Mouse (Mus musculus): ENCODE results near the gene Ncoa7.

Gene Ncoa7

DNA sequence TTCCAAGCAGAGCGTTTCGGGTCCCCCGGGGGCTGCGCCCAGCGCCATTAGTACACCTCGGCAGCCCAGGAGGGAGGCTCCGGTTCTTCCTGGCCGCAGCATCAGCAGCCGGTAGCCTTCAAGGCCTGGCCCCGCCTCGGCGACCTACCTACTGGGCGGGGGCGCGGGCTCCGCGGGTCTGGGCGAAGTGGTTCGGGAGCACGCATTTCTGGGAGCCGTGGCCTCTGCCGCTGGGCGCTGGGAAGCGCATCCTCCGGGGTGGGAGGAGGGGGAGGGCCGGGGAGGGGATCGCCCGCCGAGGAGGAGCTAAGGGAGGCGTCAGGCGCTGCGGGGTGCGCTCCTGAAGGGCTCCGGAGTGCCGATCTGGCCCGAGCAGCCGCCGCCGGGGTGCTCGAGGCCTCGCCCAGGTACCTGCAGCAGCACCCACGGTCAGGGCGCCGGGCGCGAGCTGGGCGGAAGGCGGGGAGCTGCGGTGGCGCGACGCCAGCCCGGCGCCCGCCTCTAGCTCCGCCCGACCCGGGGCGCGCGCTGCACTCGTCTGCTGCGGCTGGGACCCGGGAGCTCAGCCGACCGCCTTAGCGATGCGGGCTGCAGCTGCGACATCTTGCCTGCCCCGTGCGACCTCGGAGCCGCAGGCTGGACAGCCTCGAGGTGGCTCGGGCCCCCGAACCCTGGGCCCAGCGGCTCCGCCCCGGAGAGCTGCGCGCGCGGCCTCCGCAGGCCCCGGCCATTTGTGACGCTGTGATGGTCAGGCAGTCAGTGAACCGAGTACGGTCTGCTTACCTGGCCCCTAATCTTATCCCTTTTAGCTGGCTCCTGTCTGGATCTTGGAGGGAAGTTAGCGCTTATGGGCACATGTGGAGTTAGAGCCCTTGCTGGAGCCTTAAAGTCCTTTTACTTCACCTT is at the start of gene Ncoa7:
Gene Ncoa7, minus strand, starts transcription at position 646 of the 906 bp plus-strand sequence.
- peak; percentile 70 for DNase-seq (ENCODE audit: low read depth, low spot score)

DNA sequence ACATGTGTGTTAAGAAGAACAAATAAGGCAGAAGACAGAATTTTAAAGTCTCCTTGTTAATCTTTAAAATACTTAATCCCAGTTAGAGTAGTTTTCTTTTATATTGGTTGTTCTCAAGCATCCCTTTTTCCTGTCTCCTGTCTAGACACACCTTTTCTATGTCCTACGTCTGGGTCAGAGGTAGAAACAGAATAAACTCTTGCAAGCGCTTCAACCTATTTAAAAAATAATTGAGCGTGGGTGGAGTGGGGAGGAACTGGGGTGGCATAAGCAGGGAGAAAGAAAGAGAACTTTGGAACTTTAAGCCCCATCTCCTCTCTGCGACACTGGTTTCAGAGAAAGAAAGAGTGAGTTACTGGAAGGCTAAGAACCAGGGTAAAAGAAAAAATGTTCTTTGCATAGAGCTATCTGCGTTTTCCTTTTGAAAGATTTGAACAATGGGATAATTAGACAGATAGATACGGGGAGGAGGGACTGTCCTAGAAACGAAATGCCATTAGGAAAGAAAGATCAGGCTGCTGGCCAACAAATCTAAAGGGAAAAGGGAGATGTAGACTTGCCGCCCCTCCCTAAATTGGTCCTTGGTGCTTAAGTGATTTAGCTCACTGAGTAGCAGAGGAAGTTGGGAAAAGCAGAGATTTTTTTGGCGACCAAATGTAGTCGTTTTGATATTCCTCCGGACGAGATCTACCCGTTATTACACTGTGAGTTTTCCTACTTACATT is 42.1 kb upstream of the Ncoa7 start:
- no peak for DNase-seq (ENCODE audit: low read depth, low spot score)

- peak; percentile 31 for DNase-seq (ENCODE audit: low read depth, low spot score)
Observed at GRCm38 (mm10) chr10:30844191-30845010, 41.3 kb upstream of the Ncoa7 start.

GRCm38 (mm10) chr10:30843438-30844190 is 40.5 kb upstream of the Ncoa7 start:
- peak; percentile 33 for DNase-seq (ENCODE audit: low read depth, low spot score)

DNA sequence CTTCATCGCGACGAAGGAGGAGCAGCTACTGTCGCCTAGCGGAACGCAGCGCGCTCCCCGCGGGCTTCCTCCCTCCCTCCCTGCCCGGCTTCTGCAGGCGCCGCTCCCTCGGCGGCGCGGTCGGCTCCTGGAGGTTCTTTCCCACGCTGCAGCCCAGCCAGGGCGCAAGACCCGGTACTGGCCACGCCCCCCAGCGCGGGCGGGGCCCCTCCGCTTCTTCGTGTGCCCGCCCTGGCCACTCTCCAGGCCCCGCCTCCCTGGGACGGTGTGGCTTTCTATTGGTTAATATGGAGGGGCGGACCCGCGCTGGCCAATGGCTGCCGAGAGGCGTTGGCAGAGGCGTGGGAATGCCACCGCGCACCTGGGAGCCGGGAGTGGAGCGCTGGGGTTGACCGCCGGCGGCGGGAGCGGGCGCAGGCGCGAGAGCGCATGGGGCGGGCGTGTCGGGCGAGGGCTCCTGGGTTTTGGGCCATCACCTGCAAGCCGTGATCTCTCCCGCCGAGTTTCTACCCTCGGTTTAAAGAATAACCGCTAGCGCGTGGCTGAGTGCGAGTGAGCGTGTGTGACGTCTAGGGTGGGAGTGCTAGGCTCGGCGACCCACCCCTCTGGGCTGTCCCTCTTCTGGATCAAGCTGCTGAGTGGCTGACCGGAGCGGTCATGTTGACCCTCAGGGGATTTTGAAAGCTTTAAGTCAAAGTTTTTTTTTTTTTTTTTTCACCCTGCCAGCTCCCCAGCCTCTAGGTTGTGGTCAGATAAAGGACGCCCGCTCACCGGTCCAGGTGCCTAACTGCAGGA is 39.7 kb upstream of the Ncoa7 start, which contains the start of gene Hey2:
Gene Hey2, minus strand, starts transcription at position 159 of the 795 bp plus-strand sequence.
- DNase-seq (ENCODE audit: low read depth, low spot score), result peak; percentile 96

GRCm38 (mm10) chr10:30842228-30842627 is 39.1 kb upstream of the Ncoa7 start:
- DNase-seq (ENCODE audit: low read depth, low spot score), result no peak

GRCm38 (mm10) chr10:30840824-30841223 is 37.7 kb upstream of the Ncoa7 start:
- DNase-seq (ENCODE audit: low read depth, low spot score), result no peak

- DNase-seq (ENCODE audit: low read depth, low spot score), result peak; percentile 74
Observed at GRCm38 (mm10) chr10:30838188-30838587, 35.1 kb upstream of the Ncoa7 start.

DNA sequence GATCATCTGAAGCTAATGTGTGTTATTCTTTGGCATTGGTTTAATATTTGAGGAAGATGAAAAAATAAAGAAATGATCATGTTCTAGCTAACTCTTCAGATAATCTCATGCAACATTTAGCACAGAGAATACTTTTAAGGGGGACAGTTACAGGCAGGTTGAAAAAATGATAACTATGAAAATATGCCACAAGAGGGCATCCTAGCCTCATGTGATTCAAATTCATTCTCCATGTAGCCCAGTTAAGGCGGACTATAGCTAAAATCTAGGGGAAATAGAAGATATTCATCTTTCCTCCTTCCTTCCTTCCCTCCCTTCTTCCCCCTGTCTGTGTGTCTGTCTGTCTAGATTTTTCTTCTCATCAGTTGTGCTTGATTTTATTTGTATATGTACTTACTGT is 21.9 kb upstream of the Ncoa7 start:
- no peak for DNase-seq (ENCODE audit: low read depth, low spot score)

GRCm38 (mm10) chr10:30810967-30811293 is 7.8 kb upstream of the Ncoa7 start:
- DNase-seq (ENCODE audit: low read depth, low spot score), result peak; percentile 89

DNA sequence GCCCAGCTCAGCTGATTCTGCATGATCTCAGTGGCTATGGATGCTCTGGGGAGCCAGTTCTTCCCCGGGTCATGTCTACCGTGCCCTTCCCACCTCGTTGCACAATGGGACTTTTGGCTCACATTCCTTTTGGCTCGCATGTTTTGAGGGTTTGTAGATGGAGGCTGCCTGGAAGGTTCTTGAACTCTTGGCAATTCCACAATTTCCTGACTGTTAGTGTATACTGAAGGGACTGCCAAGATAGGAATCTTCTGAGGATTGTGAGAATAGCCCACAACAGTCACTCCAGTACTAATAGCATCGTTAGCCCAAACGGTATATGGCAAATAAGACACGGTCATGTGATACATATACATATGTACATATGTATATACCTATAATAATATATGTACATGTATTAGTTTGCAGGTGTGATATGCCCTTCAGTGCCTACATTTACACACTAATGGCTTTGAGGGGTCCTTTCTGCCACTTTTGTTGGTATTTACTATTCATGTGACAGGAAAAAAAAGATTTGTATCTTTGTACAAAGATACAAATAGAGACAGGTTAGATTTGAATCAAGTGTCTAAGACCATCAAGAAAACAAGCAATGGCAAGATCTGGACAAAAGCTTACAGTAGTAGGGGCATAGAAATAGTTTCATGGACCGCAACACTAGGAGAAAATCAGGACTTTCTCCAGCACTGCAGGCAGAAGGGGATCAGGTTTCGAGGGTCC is 7.3 kb upstream of the Ncoa7 start:
- peak; percentile 25 for DNase-seq (ENCODE audit: low read depth, low spot score)

- no peak for DNase-seq (ENCODE audit: low read depth, low spot score)
Observed at GRCm38 (mm10) chr10:30803587-30804253, 594 bp upstream of the Ncoa7 start.

DNA sequence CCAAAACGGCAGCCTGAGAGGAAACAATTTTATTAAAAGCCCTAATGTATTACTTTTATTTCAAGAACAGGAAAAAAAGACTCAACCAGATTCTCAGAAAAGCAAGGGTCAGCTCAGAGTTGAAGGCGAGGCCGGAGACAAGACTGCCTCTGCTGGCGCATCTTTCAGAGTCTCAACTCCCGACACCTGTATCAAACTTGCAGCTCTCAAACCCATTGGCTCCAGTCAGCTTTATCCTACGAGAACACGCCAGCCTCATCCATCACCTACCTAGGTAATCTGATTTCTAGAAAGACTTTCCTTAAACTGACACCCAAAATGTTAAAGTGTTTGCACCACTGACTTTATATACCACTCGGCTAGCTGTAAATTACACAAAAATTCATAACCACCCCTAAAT is 1.1 kb downstream of the Ncoa7 start:
- DNase-seq (ENCODE audit: low read depth, low spot score), result peak; percentile 66

- DNase-seq (ENCODE audit: low read depth, low spot score), result peak; percentile 22
Observed at GRCm38 (mm10) chr10:30799713-30800450, 3.2 kb downstream of the Ncoa7 start.

DNA sequence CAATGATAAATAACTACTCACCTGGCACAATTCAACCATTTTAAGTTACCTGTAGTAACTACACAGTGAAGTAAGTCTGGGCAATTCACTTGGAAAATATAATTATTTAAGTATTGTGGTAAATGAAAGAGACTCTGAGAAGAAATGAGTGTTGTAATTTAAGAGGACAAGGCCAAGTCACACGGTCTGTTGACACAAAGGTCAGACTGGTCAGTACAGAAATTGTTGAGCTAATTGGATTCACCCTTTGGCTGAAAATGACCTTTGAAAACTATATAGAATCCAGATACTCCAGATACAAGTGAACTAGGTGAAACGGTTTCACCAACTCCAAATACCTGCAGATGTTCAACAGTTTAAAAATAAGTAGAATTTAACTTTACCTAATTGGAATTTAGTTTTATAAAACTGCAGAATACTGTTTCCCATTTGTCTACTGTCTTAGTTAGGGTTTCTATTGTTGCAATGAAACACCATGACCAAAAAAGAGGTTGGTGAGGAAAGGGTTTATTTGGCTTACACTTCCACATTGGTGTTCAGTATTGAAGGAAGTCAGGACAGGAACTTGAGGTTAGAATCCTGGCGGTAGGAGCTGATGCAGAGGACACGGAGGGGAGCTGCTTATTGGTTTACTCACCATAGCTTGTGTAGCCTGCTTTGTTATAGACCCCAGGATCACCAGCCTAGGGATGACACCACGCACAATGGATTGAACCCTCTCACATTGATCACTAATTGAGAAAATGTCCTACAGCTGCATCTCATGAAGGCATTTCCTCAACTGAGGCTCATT is 6.5 kb downstream of the Ncoa7 start:
- DNase-seq (ENCODE audit: low read depth, low spot score), result no peak

DNA sequence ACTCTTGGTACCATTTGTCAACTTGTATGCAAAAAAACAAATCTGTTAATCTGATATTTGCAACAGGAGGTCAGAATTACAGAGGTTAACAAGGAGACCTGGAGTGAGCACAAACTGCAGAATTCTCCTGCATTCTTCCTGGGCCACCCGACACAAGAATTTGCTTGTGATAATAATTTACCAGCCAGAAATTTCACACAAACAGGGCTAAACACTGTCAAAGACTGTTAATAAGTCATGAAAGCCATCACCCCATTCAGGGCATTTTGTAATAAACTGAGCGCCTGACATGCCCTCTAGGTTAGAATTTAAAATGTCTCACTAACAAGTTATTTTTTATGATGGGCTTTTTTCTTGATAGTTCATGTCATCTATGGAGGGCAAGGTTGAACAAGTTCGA is 12.1 kb downstream of the Ncoa7 start:
- DNase-seq (ENCODE audit: low read depth, low spot score), result no peak

- DNase-seq (ENCODE audit: low read depth, low spot score), result no peak
Observed at GRCm38 (mm10) chr10:30789521-30789920, 13.6 kb downstream of the Ncoa7 start.

GRCm38 (mm10) chr10:30788340-30788721 is 14.8 kb downstream of the Ncoa7 start:
- DNase-seq (ENCODE audit: low read depth, low spot score), result no peak
